Mouse (Mus musculus): ENCODE measurements at regions not wholly inside any gene's neighbourhood (a gene's known extent, or its start where the extent isn't known, plus 50 kb on each side); places are given as distances from the start of the nearest gene placed in this dataset.

- H3K4me1 ChIP-seq (replicated peaks; ENCODE audit: control insufficient read depth in 2 of 2, insufficient read depth in 2 of 2, low read length in 1 of 2), result no peaks in the 10 kb centered on the region
- WGBS (ENCODE audit: insufficient replicate concordance), result 55% methylated on average over 5 of the region's 5 CpGs
- no peaks in the 10 kb centered on the region for H3K27me3 ChIP-seq (ENCODE audit: control insufficient read depth, insufficient read depth, low read length)
Observed at GRCm38 (mm10) chr4:45726783-45727182, 72.0 kb upstream of the Aldh1b1 start.

GRCm38 (mm10) chr4:45725055-45725910, 73.5 kb upstream of the Aldh1b1 start:
- Histone ChIP-seq H3K4me1 (replicated peaks; ENCODE audit: control insufficient read depth in 2 of 2, insufficient read depth in 2 of 2, low read length in 1 of 2) (no peaks in the 10 kb centered on the region), H3K27ac (no peak overlapping the region), H3K4me2 (ENCODE audit: low read depth) (no peak overlapping the region), H3K27me3 (ENCODE audit: control insufficient read depth, insufficient read depth, low read length) (no peaks in the 10 kb centered on the region), H3K9me3 (ENCODE audit: control insufficient read depth, low read length) (no peaks in the 10 kb centered on the region), H3K9ac (replicated peaks) (no peak overlapping the region), H3K36me3 (replicated peaks; ENCODE audit: control insufficient read depth, insufficient read depth, low read depth) (no peaks in the 10 kb centered on the region), H3K4me3 (ENCODE audit: insufficient read depth in 1 of 2, low read depth in 2 of 2, low read length in 2 of 2) (no peak overlapping the region)
- WGBS (ENCODE audit: insufficient replicate concordance), result 59% methylated on average over 16 of the region's 16 CpGs
- TF ChIP-seq EP300 (IDR thresholded peaks at IDR 0.05; ENCODE audit: low read depth), result no peak
- no peak for TF ChIP-seq CTCF (IDR thresholded peaks at IDR 0.05; ENCODE audit: low read depth)
- DNase-seq (ENCODE audit: low read depth in 3 of 3, low spot score in 3 of 3) (no peak), ATAC-seq (ENCODE audit: insufficient read depth) (no peak)

More at GRCm38 (mm10) chr4:45726783-45727182, 72.0 kb upstream of the Aldh1b1 start:
- TF ChIP-seq CTCF (IDR thresholded peaks at IDR 0.05; ENCODE audit: low read depth) (no peak), EP300 (IDR thresholded peaks at IDR 0.05; ENCODE audit: low read depth) (no peak)
- H3K4me3 ChIP-seq (ENCODE audit: insufficient read depth in 1 of 2, low read depth in 2 of 2, low read length in 2 of 2), result no peak overlapping the region
- no peak for DNase-seq (ENCODE audit: low read depth in 3 of 3, low spot score in 3 of 3)
- no peak overlapping the region for H3K4me2 ChIP-seq (ENCODE audit: low read depth)
- H3K9me3 ChIP-seq (ENCODE audit: control insufficient read depth, low read length), result no peaks in the 10 kb centered on the region
- no peak for ATAC-seq (ENCODE audit: insufficient read depth)
- no peak overlapping the region for H3K27ac ChIP-seq
- no peaks in the 10 kb centered on the region for H3K36me3 ChIP-seq (replicated peaks; ENCODE audit: control insufficient read depth, insufficient read depth, low read depth)
- H3K9ac ChIP-seq (replicated peaks), result no peak overlapping the region

- ATAC-seq (ENCODE audit: insufficient read depth), result no peak
- H3K9me3 ChIP-seq (ENCODE audit: control insufficient read depth, low read length), result no peaks in the 10 kb centered on the region
- WGBS (ENCODE audit: insufficient replicate concordance), result 41% methylated on average over 5 of the region's 5 CpGs
Observed at GRCm38 (mm10) chr4:45720352-45720751, 78.5 kb upstream of the Aldh1b1 start.

GRCm38 (mm10) chr4:45719564-45719963, 79.3 kb upstream of the Aldh1b1 start:
- 18% methylated on average over 3 of the region's 3 CpGs for WGBS (ENCODE audit: insufficient replicate concordance)
- H3K9me3 ChIP-seq (ENCODE audit: control insufficient read depth, low read length), result no peaks in the 10 kb centered on the region
- DNase-seq (ENCODE audit: low read depth in 3 of 3, low spot score in 3 of 3) (no peak), ATAC-seq (ENCODE audit: insufficient read depth) (no peak)
- H3K9ac ChIP-seq (replicated peaks), result no peak overlapping the region
- no peak overlapping the region for H3K4me3 ChIP-seq (ENCODE audit: insufficient read depth in 1 of 2, low read depth in 2 of 2, low read length in 2 of 2)
- H3K27ac ChIP-seq, result no peak overlapping the region
- no peaks in the 10 kb centered on the region for H3K4me1 ChIP-seq (replicated peaks; ENCODE audit: control insufficient read depth in 2 of 2, insufficient read depth in 2 of 2, low read length in 1 of 2)
- TF ChIP-seq EP300 (IDR thresholded peaks at IDR 0.05; ENCODE audit: low read depth), result no peak
- TF ChIP-seq CTCF (IDR thresholded peaks at IDR 0.05; ENCODE audit: low read depth), result no peak
- no peaks in the 10 kb centered on the region for H3K27me3 ChIP-seq (ENCODE audit: control insufficient read depth, insufficient read depth, low read length)
- H3K4me2 ChIP-seq (ENCODE audit: low read depth), result no peak overlapping the region
- no peaks in the 10 kb centered on the region for H3K36me3 ChIP-seq (replicated peaks; ENCODE audit: control insufficient read depth, insufficient read depth, low read depth)

More at GRCm38 (mm10) chr4:45720352-45720751, 78.5 kb upstream of the Aldh1b1 start:
- Histone ChIP-seq H3K27ac (no peak overlapping the region), H3K4me3 (ENCODE audit: insufficient read depth in 1 of 2, low read depth in 2 of 2, low read length in 2 of 2) (no peak overlapping the region), H3K4me1 (replicated peaks; ENCODE audit: control insufficient read depth in 2 of 2, insufficient read depth in 2 of 2, low read length in 1 of 2) (no peaks in the 10 kb centered on the region), H3K4me2 (ENCODE audit: low read depth) (no peak overlapping the region), H3K9ac (replicated peaks) (no peak overlapping the region), H3K27me3 (ENCODE audit: control insufficient read depth, insufficient read depth, low read length) (no peaks in the 10 kb centered on the region), H3K36me3 (replicated peaks; ENCODE audit: control insufficient read depth, insufficient read depth, low read depth) (no peaks in the 10 kb centered on the region)
- DNase-seq (ENCODE audit: low read depth in 3 of 3, low spot score in 3 of 3), result no peak
- no peak for TF ChIP-seq EP300 (IDR thresholded peaks at IDR 0.05; ENCODE audit: low read depth)
- no peak for TF ChIP-seq CTCF (IDR thresholded peaks at IDR 0.05; ENCODE audit: low read depth)

GRCm38 (mm10) chr4:45715878-45716277, 82.9 kb upstream of the Aldh1b1 start:
- TF ChIP-seq EP300 (IDR thresholded peaks at IDR 0.05; ENCODE audit: low read depth) (no peak), CTCF (IDR thresholded peaks at IDR 0.05; ENCODE audit: low read depth) (no peak)
- DNase-seq (ENCODE audit: low read depth in 3 of 3, low spot score in 3 of 3) (no peak), ATAC-seq (ENCODE audit: insufficient read depth) (no peak)
- no peaks in the 10 kb centered on the region for H3K4me1 ChIP-seq (replicated peaks; ENCODE audit: control insufficient read depth in 2 of 2, insufficient read depth in 2 of 2, low read length in 1 of 2)
- H3K9ac ChIP-seq (replicated peaks), result no peak overlapping the region
- H3K4me2 ChIP-seq (ENCODE audit: low read depth), result no peak overlapping the region
- no peak overlapping the region for H3K4me3 ChIP-seq (ENCODE audit: insufficient read depth in 1 of 2, low read depth in 2 of 2, low read length in 2 of 2)
- no peaks in the 10 kb centered on the region for H3K36me3 ChIP-seq (replicated peaks; ENCODE audit: control insufficient read depth, insufficient read depth, low read depth)
- 29% methylated on average over 1 of the region's 1 CpGs for WGBS (ENCODE audit: insufficient replicate concordance)
- no peaks in the 10 kb centered on the region for H3K9me3 ChIP-seq (ENCODE audit: control insufficient read depth, low read length)
- H3K27ac ChIP-seq, result no peak overlapping the region
- H3K27me3 ChIP-seq (ENCODE audit: control insufficient read depth, insufficient read depth, low read length), result no peaks in the 10 kb centered on the region

Data from liver, embryonic 14.5 days (tissue).